Mouse (Mus musculus) ES-E14 (cell line): Measurements from ENCODE around the gene Rgl3. TPM values are rescaled to one million over a fixed set of nuclear protein-coding genes. Genes with fewer than 3 reads are reported as not detected.

Source experiments
- total RNA-seq: library from RNA; depleted of rRNA; stranded (reverse); fragments of 300-350 nt; gene quantifications from 2 replicates; pipeline ENCODE4 v1.2.3, GENCODE M21; 2012; rRNA removed

Rgl3 gene
- total RNA-seq, 1 experiment = 0.27 TPM

Other genes with a start within 250 kb of the Rgl3 start
- 127 and 169 TPM in 2 replicates for gene Spc24, start 229.1 kb downstream of the Rgl3 start, total RNA-seq
- 32.6 and 51.6 TPM in 2 replicates for gene Kank2, start 190.7 kb downstream of the Rgl3 start, total RNA-seq
- gene Angptl8, start 153.9 kb downstream of the Rgl3 start, total RNA-seq = 0.48 TPM in 1 of 2 replicates, not detected in the other
- 45.4 and 144 TPM in 2 replicates for gene Dock6, start 136.8 kb downstream of the Rgl3 start, total RNA-seq
- 4.4 and 9.5 TPM in 2 replicates for gene Rab3d, start 71.3 kb downstream of the Rgl3 start, total RNA-seq
- gene Ccdc159, start 62.0 kb downstream of the Rgl3 start, total RNA-seq = 1.8 and 1.9 TPM in 2 replicates
- 38.1 and 75.3 TPM in 2 replicates for gene Tmem205, start 61.9 kb downstream of the Rgl3 start, total RNA-seq
- gene Plppr2, start 52.4 kb downstream of the Rgl3 start, total RNA-seq = 2.0 and 2.6 TPM in 2 replicates
- 9.5 and 10.8 TPM in 2 replicates for gene Swsap1, start 33.7 kb downstream of the Rgl3 start, total RNA-seq
- 1.7 and 3.9 TPM in 2 replicates for gene Epor, start 25.9 kb downstream of the Rgl3 start, total RNA-seq
- gene Ccdc151, start 13.2 kb upstream of the Rgl3 start, total RNA-seq = 1.4 and 2.5 TPM in 2 replicates
- 234 and 379 TPM in 2 replicates for gene Prkcsh, start 13.4 kb upstream of the Rgl3 start, total RNA-seq
- gene Elavl3, start 62.6 kb upstream of the Rgl3 start, total RNA-seq = 2.6 and 5.0 TPM in 2 replicates
- gene Gm49318, start 81.8 kb upstream of the Rgl3 start, total RNA-seq = not detected in 2 replicates
- 10.9 and 14.3 TPM in 2 replicates for gene Zfp653, start 81.9 kb upstream of the Rgl3 start, total RNA-seq
- gene Ecsit, start 96.0 kb upstream of the Rgl3 start, total RNA-seq = 37.5 and 38.2 TPM in 2 replicates
- 14.0 and 25.6 TPM in 2 replicates for gene Cnn1, start 109.8 kb upstream of the Rgl3 start, total RNA-seq
- gene Elof1, start 127.7 kb upstream of the Rgl3 start, total RNA-seq = 72.0 and 85.3 TPM in 2 replicates
- gene Acp5, start 146.3 kb upstream of the Rgl3 start, total RNA-seq = 14.6 and 17.3 TPM in 2 replicates
- gene Pigyl, start 167.4 kb upstream of the Rgl3 start, total RNA-seq = 27.3 and 34.7 TPM in 2 replicates
- gene Zfp872, start 198.6 kb upstream of the Rgl3 start, total RNA-seq = 0.22 TPM in 1 of 2 replicates, not detected in the other
- 90.7 and 129 TPM in 2 replicates for gene Zfp809, start 236.3 kb upstream of the Rgl3 start, total RNA-seq